Mouse (Mus musculus) hindbrain, embryonic 15.5 days (tissue): ENCODE results near the gene Sun1. TPM values are rescaled to one million over a fixed set of nuclear protein-coding genes. Genes with fewer than 3 reads are reported as not detected.

Experiments
- ATAC-seq: fragments of 200-750 bp; cut with Nextera tagmentation; 2 replicates; pipeline ENCODE4 v1.8.0; 2017; ENCODE audit warnings: low read depth, moderate number of reproducible peaks, moderate TSS enrichment; ENCODE audit not compliant: low FRiP score
- H3K27ac ChIP-seq: fragments of 300-500 bp; sonication (generic); replicated peaks from 2 replicates; pipeline ENCODE4 v1.5.1; 2015; ENCODE audit warnings: mild to moderate bottlenecking, inconsistent platforms
- H3K27me3 ChIP-seq: fragments of 300-500 bp; sonication (generic); 2 replicates; pipeline ENCODE4 v1.6.1; 2015; ENCODE audit warnings: control low read depth, inconsistent platforms
- H3K36me3 ChIP-seq: fragments of 300-500 bp; sonication (generic); 2 replicates; pipeline ENCODE4 v1.6.1; 2015; ENCODE audit warnings: control low read depth, inconsistent platforms
- H3K4me1 ChIP-seq: fragments of 300-500 bp; sonication (generic); replicated peaks from 2 replicates; pipeline ENCODE4 v1.6.1; 2015; ENCODE audit warnings: control low read depth, inconsistent platforms
- H3K4me2 ChIP-seq: fragments of 300-500 bp; sonication (generic); 2 replicates; pipeline ENCODE4 v1.6.1; 2015; ENCODE audit warnings: moderate library complexity, mild to moderate bottlenecking, inconsistent platforms
- H3K4me3 ChIP-seq: fragments of 300-500 bp; sonication (generic); 2 replicates; pipeline ENCODE4 v1.5.1; 2015; ENCODE audit warnings: mild to moderate bottlenecking, inconsistent platforms
- H3K9ac ChIP-seq: fragments of 300-500 bp; sonication (generic); 2 replicates; pipeline ENCODE4 v1.6.1; 2015; ENCODE audit warnings: inconsistent platforms
- H3K9me3 ChIP-seq: fragments of 300-500 bp; sonication (generic); 2 replicates; pipeline ENCODE4 v1.6.1; 2016; ENCODE audit warnings: control low read depth, inconsistent platforms
- WGBS: fragments of 180-500 bp; shearing (Covaris S2); methylation state at CpG from one replicate; pipeline ENCODE4 v1.1.7; 2015; 5-methylcytosine and 5-hydroxymethylcytosine counted together
- polyA plus RNA-seq: library from polyadenylated mRNA; unstranded; fragments of >200 nt; fragmentation: Nextera tagmentation; extraction: Ambion mirVana; gene quantifications from 2 replicates; pipeline ENCODE4 v1.2.1, GENCODE M21; 2015

The Sun1 gene
- polyA plus RNA-seq, 1 experiment from 2014 or later: 45.3 TPM

GRCm38 (mm10) chr5:139209685-139210026, 9.2 kb downstream of the Sun1 start:
- Histone ChIP-seq H3K9me3 (no peaks in the 10 kb centered on the region), H3K4me1 (peaks cover 18% of the 10 kb centered on the region; the same call in 1 of the 2 replicates), H3K27ac (no peak overlapping the region), H3K9ac (no peak overlapping the region), H3K36me3 (peaks cover 4% of the 10 kb centered on the region; the same call in 1 of the 2 replicates), H3K4me2 (no peak overlapping the region), H3K4me3 (no peak overlapping the region), H3K27me3 (no peaks in the 10 kb centered on the region)
- WGBS: 94% methylated on average over 7 of the region's 7 CpGs
- ATAC-seq: no peak

- Histone ChIP-seq H3K27me3 (no peaks in the 10 kb centered on the region), H3K4me2 (no peak overlapping the region), H3K36me3 (peaks cover 14% of the 10 kb centered on the region), H3K4me3 (no peak overlapping the region), H3K27ac (no peak overlapping the region), H3K9me3 (no peaks in the 10 kb centered on the region), H3K4me1 (no peaks in the 10 kb centered on the region), H3K9ac (no peak overlapping the region)
- ATAC-seq: no peak
- WGBS: 91% methylated on average over 11 of the region's 11 CpGs
Measured at GRCm38 (mm10) chr5:139211737-139212385, 11.4 kb downstream of the Sun1 start.

- no peaks in the 10 kb centered on the region for H3K9me3 ChIP-seq
- H3K36me3 ChIP-seq: peaks cover 16% of the 10 kb centered on the region
- H3K4me3 ChIP-seq: no peak overlapping the region
- no peak for ATAC-seq
- H3K27ac ChIP-seq: no peak overlapping the region
- no peak overlapping the region for H3K9ac ChIP-seq
- no peaks in the 10 kb centered on the region for H3K27me3 ChIP-seq
- H3K4me2 ChIP-seq: no peak overlapping the region
- no peaks in the 10 kb centered on the region for H3K4me1 ChIP-seq
Measured at GRCm38 (mm10) chr5:139214298-139214697, 13.9 kb downstream of the Sun1 start.

- H3K27ac ChIP-seq: no peak overlapping the region
- no peaks in the 10 kb centered on the region for H3K9me3 ChIP-seq
- ATAC-seq: no peak
- H3K4me3 ChIP-seq: no peak overlapping the region
- no peak overlapping the region for H3K9ac ChIP-seq
- no peak overlapping the region for H3K4me2 ChIP-seq
- 91% methylated on average over 5 of the region's 5 CpGs for WGBS
- H3K27me3 ChIP-seq: no peaks in the 10 kb centered on the region
- no peaks in the 10 kb centered on the region for H3K4me1 ChIP-seq
- peaks cover 22% of the 10 kb centered on the region for H3K36me3 ChIP-seq
Measured at GRCm38 (mm10) chr5:139215184-139215583, 14.7 kb downstream of the Sun1 start.

- Histone ChIP-seq H3K27ac (no peak overlapping the region), H3K4me2 (no peak overlapping the region), H3K27me3 (no peaks in the 10 kb centered on the region), H3K4me1 (no peaks in the 10 kb centered on the region), H3K36me3 (peaks cover 23% of the 10 kb centered on the region), H3K4me3 (no peak overlapping the region), H3K9me3 (no peaks in the 10 kb centered on the region), H3K9ac (no peak overlapping the region)
- WGBS: 97% methylated on average over 2 of the region's 2 CpGs
- no peak for ATAC-seq
Measured at GRCm38 (mm10) chr5:139216121-139216520, 15.7 kb downstream of the Sun1 start.

GRCm38 (mm10) chr5:139216774-139217173, 16.3 kb downstream of the Sun1 start:
- 90% methylated on average over 3 of the region's 3 CpGs for WGBS
- no peaks in the 10 kb centered on the region for H3K9me3 ChIP-seq
- no peak overlapping the region for H3K9ac ChIP-seq
- ATAC-seq: no peak
- H3K27ac ChIP-seq: no peak overlapping the region
- H3K27me3 ChIP-seq: no peaks in the 10 kb centered on the region
- peaks cover 29% of the 10 kb centered on the region for H3K36me3 ChIP-seq
- no peak overlapping the region for H3K4me3 ChIP-seq
- H3K4me1 ChIP-seq: no peaks in the 10 kb centered on the region
- no peak overlapping the region for H3K4me2 ChIP-seq

- no peak overlapping the region for H3K9ac ChIP-seq
- H3K4me2 ChIP-seq: no peak overlapping the region
- no peaks in the 10 kb centered on the region for H3K9me3 ChIP-seq
- H3K27me3 ChIP-seq: no peaks in the 10 kb centered on the region
- no peak overlapping the region for H3K27ac ChIP-seq
- peaks cover 42% of the 10 kb centered on the region for H3K36me3 ChIP-seq
- H3K4me1 ChIP-seq: no peaks in the 10 kb centered on the region
- whole genome bisulfite sequencing: 90% methylated on average over 4 of the region's 4 CpGs
- no peak overlapping the region for H3K4me3 ChIP-seq
- no peak for ATAC-seq
Measured at GRCm38 (mm10) chr5:139220006-139220515, 19.6 kb downstream of the Sun1 start.

- H3K4me1 ChIP-seq: no peaks in the 10 kb centered on the region
- no peak for ATAC-seq
- no peak overlapping the region for H3K4me3 ChIP-seq
- no peak overlapping the region for H3K27ac ChIP-seq
- 93% methylated on average over 4 of the region's 4 CpGs for WGBS
- H3K4me2 ChIP-seq: no peak overlapping the region
- no peaks in the 10 kb centered on the region for H3K9me3 ChIP-seq
- H3K36me3 ChIP-seq: peaks cover 42% of the 10 kb centered on the region
- no peaks in the 10 kb centered on the region for H3K27me3 ChIP-seq
- no peak overlapping the region for H3K9ac ChIP-seq
Measured at GRCm38 (mm10) chr5:139220610-139221009, 20.2 kb downstream of the Sun1 start.

GRCm38 (mm10) chr5:139223331-139223730, 22.9 kb downstream of the Sun1 start:
- Histone ChIP-seq H3K27ac (no peak overlapping the region), H3K4me1 (no peaks in the 10 kb centered on the region), H3K27me3 (no peaks in the 10 kb centered on the region), H3K36me3 (peaks cover 63% of the 10 kb centered on the region), H3K4me2 (no peak overlapping the region), H3K9ac (no peak overlapping the region), H3K4me3 (no peak overlapping the region), H3K9me3 (no peaks in the 10 kb centered on the region)
- WGBS: 98% methylated on average over 10 of the region's 10 CpGs
- no peak for ATAC-seq

GRCm38 (mm10) chr5:139227236-139227635, 26.8 kb downstream of the Sun1 start:
- Histone ChIP-seq H3K4me1 (no peaks in the 10 kb centered on the region), H3K4me2 (no peak overlapping the region), H3K9ac (no peak overlapping the region), H3K36me3 (peaks cover 77% of the 10 kb centered on the region), H3K27me3 (no peaks in the 10 kb centered on the region), H3K4me3 (no peak overlapping the region), H3K9me3 (no peaks in the 10 kb centered on the region), H3K27ac (no peak overlapping the region)
- 99% methylated on average over 4 of the region's 4 CpGs for WGBS
- ATAC-seq: no peak

GRCm38 (mm10) chr5:139227645-139228044, 27.2 kb downstream of the Sun1 start:
- Histone ChIP-seq H3K27ac (no peak overlapping the region), H3K36me3 (peaks cover 79% of the 10 kb centered on the region), H3K4me2 (no peak overlapping the region), H3K4me1 (no peaks in the 10 kb centered on the region), H3K9ac (no peak overlapping the region), H3K9me3 (no peaks in the 10 kb centered on the region), H3K4me3 (no peak overlapping the region), H3K27me3 (no peaks in the 10 kb centered on the region)
- WGBS: 97% methylated on average over 2 of the region's 2 CpGs
- ATAC-seq: no peak

GRCm38 (mm10) chr5:139228318-139228717, 27.9 kb downstream of the Sun1 start:
- WGBS: 93% methylated on average over 3 of the region's 3 CpGs
- Histone ChIP-seq H3K27ac (no peak overlapping the region), H3K9ac (no peak overlapping the region), H3K4me2 (no peak overlapping the region), H3K9me3 (no peaks in the 10 kb centered on the region), H3K4me3 (no peak overlapping the region), H3K36me3 (peaks cover 80% of the 10 kb centered on the region), H3K4me1 (no peaks in the 10 kb centered on the region), H3K27me3 (no peaks in the 10 kb centered on the region)
- ATAC-seq: no peak

- Histone ChIP-seq H3K27ac (no peak overlapping the region), H3K36me3 (peaks cover 81% of the 10 kb centered on the region), H3K4me1 (no peaks in the 10 kb centered on the region), H3K9ac (no peak overlapping the region), H3K27me3 (no peaks in the 10 kb centered on the region), H3K4me2 (no peak overlapping the region), H3K9me3 (no peaks in the 10 kb centered on the region), H3K4me3 (no peak overlapping the region)
- no peak for ATAC-seq
- 96% methylated on average over 3 of the region's 3 CpGs for WGBS
Measured at GRCm38 (mm10) chr5:139229716-139230115, 29.3 kb downstream of the Sun1 start.
